Mouse (Mus musculus) CH12.LX (cell line): ENCODE results near the gene Rrp1. TPM values are rescaled to one million over a fixed set of nuclear protein-coding genes. Genes with fewer than 3 reads are reported as not detected.

Experiments
- DNase-seq: peaks from one replicate; pipeline ENCODE4 v3.0.0-alpha.2; 2013; ENCODE audit errors: extremely low read depth
- H3K27ac ChIP-seq: 2 replicates; pipeline ENCODE4 v1.5.1; 2012; ENCODE audit warnings: low read depth, mild to moderate bottlenecking, control low read depth, moderate library complexity; ENCODE audit not compliant: insufficient read depth
- H3K27me3 ChIP-seq: replicated peaks from 2 replicates; pipeline ENCODE3; 2012; ENCODE audit warnings: inconsistent platforms
- H3K36me3 ChIP-seq, 2 experiments: replicated peaks in 1 of 2; 2 replicates each; pipeline versions ENCODE3 to v1.6.1; 2012; ENCODE audit warnings: inconsistent platforms in 1 of 2, low read length in 1 of 2, mild to moderate bottlenecking in 1 of 2, mixed read lengths in 1 of 2, moderate library complexity in 1 of 2; ENCODE audit not compliant: control insufficient read depth in 1 of 2, insufficient read depth in 1 of 2
- H3K4me1 ChIP-seq, 2 experiments: 2 replicates each; pipeline ENCODE4 v1.6.1; 2012; ENCODE audit warnings: inconsistent platforms in 1 of 2, moderate library complexity in 1 of 2; ENCODE audit not compliant: insufficient read depth in 2 of 2, control insufficient read depth in 1 of 2
- H3K4me2 ChIP-seq: 2 replicates; pipeline ENCODE4 v1.6.1; 2012; ENCODE audit warnings: low read depth, mild to moderate bottlenecking, control low read depth; ENCODE audit not compliant: poor library complexity, insufficient read depth, severe bottlenecking
- H3K4me3 ChIP-seq, 3 experiments: fragments of 150-350 bp in 1 of 3; sonication (generic) in 1 of 3; replicated peaks in 1 of 3; 2 replicates each; pipeline versions ENCODE3 to v1.5.1; 2011 to 2012; ENCODE audit warnings: low read depth in 2 of 3, low read length in 2 of 3, mild to moderate bottlenecking in 2 of 3, moderate library complexity in 2 of 3, control low read depth in 1 of 3, improper control_type of control experiment in 1 of 3, inconsistent platforms in 1 of 3, mixed read lengths in 1 of 3; ENCODE audit not compliant: poor library complexity in 1 of 3
- H3K79me2 ChIP-seq: replicated peaks from 2 replicates; pipeline ENCODE4 v1.6.1; 2012; ENCODE audit warnings: mild to moderate bottlenecking, moderate library complexity; ENCODE audit not compliant: control insufficient read depth, poor library complexity, insufficient read depth, severe bottlenecking; ENCODE audit errors: extremely low read depth
- H3K9ac ChIP-seq: 2 replicates; pipeline ENCODE4 v1.6.1; 2012; ENCODE audit warnings: low read depth, mild to moderate bottlenecking, control low read depth, moderate library complexity; ENCODE audit not compliant: insufficient read depth
- H3K9me3 ChIP-seq: replicated peaks from 2 replicates; pipeline ENCODE3; 2012; ENCODE audit warnings: low read length, inconsistent platforms, mixed read lengths
- CHD1 ChIP-seq: IDR thresholded peaks from 2 replicates; pipeline ENCODE4 v1.6.1; 2012; ENCODE audit warnings: low read depth, low read length, improper control_type of control experiment, inconsistent platforms
- CTCF ChIP-seq, 2 experiments: IDR thresholded peaks in 1 of 2; conservative IDR thresholded peaks in 1 of 2; 2 replicates each; pipeline ENCODE4 v1.5.1; 2011 to 2012; ENCODE audit warnings: low read depth in 2 of 2, low read length in 2 of 2, improper control_type of control experiment in 1 of 2, inconsistent platforms in 1 of 2, mild to moderate bottlenecking in 1 of 2, moderate library complexity in 1 of 2
- E2F4 ChIP-seq: IDR thresholded peaks from 2 replicates; pipeline ENCODE4 v1.6.1; 2011; ENCODE audit warnings: low read depth, low read length, improper control_type of control experiment; ENCODE audit not compliant: insufficient replicate concordance
- ELF1 ChIP-seq: IDR thresholded peaks from 2 replicates; pipeline ENCODE4 v1.6.1; 2014; ENCODE audit warnings: low read depth, mild to moderate bottlenecking, inconsistent platforms, low read length, improper control_type of control experiment
- EP300 ChIP-seq: IDR thresholded peaks from 2 replicates; pipeline ENCODE4 v1.6.1; 2011; ENCODE audit warnings: low read length, improper control_type of control experiment
- ETS1 ChIP-seq: conservative IDR thresholded peaks from 2 replicates; pipeline ENCODE4 v1.6.1; 2012; ENCODE audit warnings: low read depth, mild to moderate bottlenecking, inconsistent platforms, low read length, improper control_type of control experiment, moderate library complexity
- GABPA ChIP-seq: IDR thresholded peaks from 2 replicates; pipeline ENCODE4 v1.6.1; 2012; ENCODE audit warnings: low read depth, low read length, improper control_type of control experiment, inconsistent platforms; ENCODE audit not compliant: insufficient replicate concordance
- HCFC1 ChIP-seq: IDR thresholded peaks from 2 replicates; pipeline ENCODE4 v1.6.1; 2012; ENCODE audit warnings: low read depth, mild to moderate bottlenecking, inconsistent platforms, low read length, improper control_type of control experiment
- IRF4 ChIP-seq: IDR thresholded peaks from 2 replicates; pipeline ENCODE4 v1.6.1; 2014; ENCODE audit warnings: low read depth, mild to moderate bottlenecking, inconsistent platforms, low read length, improper control_type of control experiment
- JUN ChIP-seq: IDR thresholded peaks from 2 replicates; pipeline ENCODE4 v1.6.1; 2011; ENCODE audit warnings: low read depth, mild to moderate bottlenecking, low read length, improper control_type of control experiment, moderate library complexity; ENCODE audit not compliant: insufficient read depth
- JUND ChIP-seq: conservative IDR thresholded peaks from 2 replicates; pipeline ENCODE4 v1.6.1; 2011; ENCODE audit warnings: low read depth, low read length, improper control_type of control experiment
- MAFK ChIP-seq: IDR thresholded peaks from 2 replicates; pipeline ENCODE4 v1.6.1; 2011; ENCODE audit warnings: low read length, improper control_type of control experiment; ENCODE audit not compliant: insufficient replicate concordance
- MAZ ChIP-seq: IDR thresholded peaks from 2 replicates; pipeline ENCODE4 v1.6.1; 2012; ENCODE audit warnings: low read depth, mild to moderate bottlenecking, inconsistent platforms, low read length, improper control_type of control experiment, moderate library complexity
- MXI1 ChIP-seq: IDR thresholded peaks from 2 replicates; pipeline ENCODE4 v1.6.1; 2011; ENCODE audit warnings: mild to moderate bottlenecking, low read depth, low read length, improper control_type of control experiment
- MYC ChIP-seq: IDR thresholded peaks from 2 replicates; pipeline ENCODE4 v1.6.1; 2011; ENCODE audit warnings: low read depth, mild to moderate bottlenecking, improper control_type of control experiment, low read length
- NELFE ChIP-seq: IDR thresholded peaks from 2 replicates; pipeline ENCODE4 v1.6.1; 2011; ENCODE audit warnings: low read depth, low read length, improper control_type of control experiment
- NRF1 ChIP-seq: IDR thresholded peaks from 2 replicates; pipeline ENCODE4 v1.6.1; 2014; ENCODE audit warnings: low read depth, mild to moderate bottlenecking, inconsistent platforms, low read length, improper control_type of control experiment, moderate library complexity
- PAX5 ChIP-seq: IDR thresholded peaks from 2 replicates; pipeline ENCODE4 v1.6.1; 2012; ENCODE audit warnings: low read length, inconsistent platforms, mixed read lengths
- POLR2A ChIP-seq: IDR thresholded peaks from 2 replicates; pipeline ENCODE4 v1.6.1; 2011; ENCODE audit warnings: low read depth, mild to moderate bottlenecking, improper control_type of control experiment, low read length
- RAD21 ChIP-seq: IDR thresholded peaks from 2 replicates; pipeline ENCODE4 v1.6.1; 2011; ENCODE audit warnings: low read depth, mild to moderate bottlenecking, low read length, improper control_type of control experiment, moderate library complexity
- SIN3A ChIP-seq: IDR thresholded peaks from 2 replicates; pipeline ENCODE4 v1.6.1; 2012; ENCODE audit warnings: low read length, improper control_type of control experiment, inconsistent platforms
- TBP ChIP-seq: conservative IDR thresholded peaks from 2 replicates; pipeline ENCODE4 v1.6.1; 2011; ENCODE audit warnings: low read depth, low read length, improper control_type of control experiment
- UBTF ChIP-seq: IDR thresholded peaks from 2 replicates; pipeline ENCODE4 v1.6.1; 2012; ENCODE audit warnings: low read depth, mild to moderate bottlenecking, inconsistent platforms, low read length, improper control_type of control experiment, moderate library complexity
- USF1 ChIP-seq: IDR thresholded peaks from 2 replicates; pipeline ENCODE4 v1.6.1; 2014; ENCODE audit warnings: low read depth, mild to moderate bottlenecking, inconsistent platforms, low read length, improper control_type of control experiment
- USF2 ChIP-seq: conservative IDR thresholded peaks from 2 replicates; pipeline ENCODE4 v1.6.1; 2011; ENCODE audit warnings: low read depth, low read length, improper control_type of control experiment
- ZC3H11A ChIP-seq: IDR thresholded peaks from 2 replicates; pipeline ENCODE4 v1.6.1; 2012; ENCODE audit warnings: low read depth, mild to moderate bottlenecking, inconsistent platforms, low read length, improper control_type of control experiment
- ZMIZ1 ChIP-seq: IDR thresholded peaks from 2 replicates; pipeline ENCODE4 v1.6.1; 2012; ENCODE audit warnings: low read depth, mild to moderate bottlenecking, inconsistent platforms, low read length, improper control_type of control experiment
- dilution Hi-C: fragments of 300-500 bp; cut with MboI; formaldehyde crosslinking; loops from 2 replicates; pipeline ENCODE4 v1.14.3; 2020; ENCODE audit warnings: low sequenced_read_pairs; ENCODE audit not compliant: extremely low pct_unique_long_range_greater_than_20kb, extremely low pct_ligation_motif_present
- in situ Hi-C: fragments of 300-500 bp; cut with MboI; formaldehyde crosslinking; loops from 3 replicates; pipeline ENCODE4 v1.14.3; 2019; ENCODE audit warnings: low sequenced_read_pairs, low pct_ligation_motif_present, low pct_unique_long_range_greater_than_20kb, mixed read lengths
- polyA plus RNA-seq: library from polyadenylated mRNA; unstranded; fragments of >175 nt; gene quantifications from 2 replicates; pipeline ENCODE4 v1.2.1, GENCODE M21; 2012; ENCODE audit warnings: low read depth; ENCODE audit not compliant: insufficient read length
- total RNA-seq, 2 experiments: library from RNA; depleted of rRNA; stranded (reverse); fragments of 300-350 nt in 1 of 2; fragments of >200 nt in 1 of 2; gene quantifications; 2 replicates each; pipeline ENCODE4 v1.2.3; 2012 to 2014

Rrp1 gene
- total and polyA plus RNA-seq, 3 experiments: 138 to 327 (median 189) TPM

GRCm38 (mm10) chr10:78447396-78447795, 34.6 kb upstream of the Rrp1 start:
- Histone ChIP-seq H3K79me2 (no peaks in the 10 kb centered on the region), H3K4me2 (no peak overlapping the region), H3K27me3 (no peaks in the 10 kb centered on the region), H3K36me3 (peaks cover 25 to 86% of the 10 kb centered on the region in 2 experiments), H3K4me1 (peaks cover 0 to 11% of the 10 kb centered on the region in 2 experiments; a peak in 2 of 4 replicates), H3K4me3 (no peak overlapping the region), H3K27ac (no peak overlapping the region), H3K9me3 (no peaks in the 10 kb centered on the region), H3K9ac (no peak overlapping the region)
- in situ Hi-C loops (no loop called here), dilution Hi-C loops (no loop called here)
- TF ChIP-seq MXI1: no peak
- TF ChIP-seq GABPA: no peak
- no peak for TF ChIP-seq POLR2A
- no peak for TF ChIP-seq UBTF
- TF ChIP-seq ETS1: no peak
- no peak for TF ChIP-seq RAD21
- TF ChIP-seq HCFC1: no peak
- no peak for TF ChIP-seq TBP
- no peak for TF ChIP-seq NELFE
- no peak for TF ChIP-seq ZMIZ1
- TF ChIP-seq ZC3H11A: no peak
- TF ChIP-seq MAFK: no peak
- no peak for TF ChIP-seq PAX5
- no peak for TF ChIP-seq MAZ
- DNase-seq: no peak

GRCm38 (mm10) chr10:78446195-78446594, 33.4 kb upstream of the Rrp1 start:
- Histone ChIP-seq H3K9me3 (no peaks in the 10 kb centered on the region), H3K4me2 (no peak overlapping the region)
- TF ChIP-seq USF2 (no peak), UBTF (no peak), GABPA (no peak), CHD1 (no peak), CTCF (conservative IDR thresholded peaks at IDR 0.05 in 1 of 2, IDR thresholded peaks at IDR 0.05 in 1 of 2; ENCODE audit: low read depth in 2 of 2, low read length in 2 of 2) (no peak), IRF4 (no peak), JUN (no peak), ZMIZ1 (no peak), MYC (no peak), EP300 (no peak), USF1 (no peak), E2F4 (no peak), ELF1 (no peak), NRF1 (no peak), RAD21 (no peak), JUND (no peak), SIN3A (no peak)
- TF ChIP-seq, all 38 proteins: peak for 0
- Histone ChIP-seq H3K27ac (no peak overlapping the region), H3K79me2 (no peaks in the 10 kb centered on the region), H3K27me3 (no peaks in the 10 kb centered on the region), H3K4me1 (peaks cover 0 to 11% of the 10 kb centered on the region in 2 experiments; a peak in 2 of 4 replicates), H3K36me3 (peaks cover 25 to 93% of the 10 kb centered on the region in 2 experiments), H3K9ac (no peak overlapping the region), H3K4me3 (no peak overlapping the region)
- DNase-seq: no peak
- dilution Hi-C loops: no loop called here
- in situ Hi-C loops: no loop called here
